Mouse (Mus musculus) urinary bladder, postnatal 10 days (tissue): ENCODE data around the gene Anks3.

Source experiments
- DNase-seq: peaks from one replicate; pipeline ENCODE4 v3.0.0; 2022; ENCODE audit warnings: low spot score

Gene Anks3

DNA sequence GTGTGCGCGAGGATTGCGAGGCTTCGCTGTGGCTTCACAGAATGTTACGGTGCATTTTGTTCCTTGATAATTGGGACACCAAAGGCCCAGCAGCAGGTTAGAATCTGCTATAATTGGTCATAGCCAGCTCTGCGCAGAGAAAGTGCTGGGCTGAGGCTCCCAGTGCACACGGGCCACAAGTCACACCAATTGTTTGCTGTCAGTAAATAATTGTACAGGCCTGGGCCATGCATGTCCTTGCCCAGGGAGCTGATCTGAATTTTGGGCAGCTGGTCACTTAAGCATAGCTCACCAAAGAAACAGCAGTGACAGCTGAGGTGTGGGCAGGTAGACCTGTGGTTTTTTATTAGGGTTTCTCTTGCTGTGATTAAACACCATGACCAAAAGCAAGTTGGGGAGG, 36.0 kb downstream of the Anks3 start:
- DNase-seq = no peak

DNA sequence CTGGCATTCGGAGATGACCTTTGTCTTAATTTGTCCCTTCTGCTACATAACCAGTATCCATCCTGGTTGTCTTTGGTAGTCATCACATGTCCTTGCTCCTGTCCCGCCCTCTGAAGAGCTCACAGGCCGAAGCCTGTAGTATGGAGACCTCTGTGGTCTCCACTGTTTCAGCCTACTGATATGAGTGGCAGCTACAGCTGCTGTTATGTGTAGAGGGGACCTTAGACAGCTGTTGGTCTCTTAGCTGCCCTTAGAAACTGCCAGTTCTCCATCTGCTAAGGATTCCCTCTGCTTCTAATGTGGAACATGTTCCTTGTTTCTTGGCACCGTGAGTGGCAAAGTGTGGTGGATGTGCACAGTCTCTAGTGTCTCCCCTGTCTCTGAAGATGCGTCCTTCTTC, 40.0 kb downstream of the Anks3 start:
- DNase-seq = no peak

DNA sequence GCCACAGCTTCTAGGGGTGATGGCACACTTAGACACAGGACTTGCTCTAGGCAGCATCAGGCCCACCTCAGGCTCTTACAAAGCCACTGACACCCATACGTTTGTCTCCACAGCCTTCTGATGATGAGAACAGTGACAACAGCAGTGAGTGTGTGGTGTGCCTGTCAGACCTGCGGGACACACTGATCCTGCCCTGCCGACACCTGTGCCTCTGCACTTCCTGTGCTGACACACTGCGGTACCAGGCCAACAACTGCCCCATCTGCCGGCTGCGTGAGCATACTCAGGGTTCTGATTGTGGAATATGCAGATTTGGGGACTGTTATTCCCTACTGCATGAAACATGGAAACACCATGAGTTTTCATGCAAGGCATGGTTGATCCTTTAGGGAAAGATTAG, 41.5 kb downstream of the Anks3 start:
- DNase-seq = no peak

DNA sequence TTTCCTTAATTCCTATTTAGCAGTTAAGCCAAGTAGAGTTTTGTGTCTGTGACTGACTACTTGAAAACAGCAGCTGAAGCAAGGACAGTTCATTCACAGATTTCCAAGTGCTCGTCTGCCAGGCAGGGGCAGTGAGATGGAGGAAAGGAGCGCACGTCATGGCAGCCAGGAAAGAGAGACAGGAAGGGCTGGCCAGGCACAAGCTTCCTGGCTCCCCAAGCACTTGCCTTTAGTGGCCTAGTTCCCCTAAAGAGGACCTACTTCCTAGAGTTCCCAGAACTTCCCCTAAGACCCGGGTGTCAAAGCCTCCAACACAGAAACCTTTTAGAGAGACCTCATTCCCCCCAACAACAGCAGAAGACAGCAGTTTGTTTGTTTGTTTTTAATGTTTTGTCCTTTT, 43.4 kb downstream of the Anks3 start:
- no peak for DNase-seq

DNA sequence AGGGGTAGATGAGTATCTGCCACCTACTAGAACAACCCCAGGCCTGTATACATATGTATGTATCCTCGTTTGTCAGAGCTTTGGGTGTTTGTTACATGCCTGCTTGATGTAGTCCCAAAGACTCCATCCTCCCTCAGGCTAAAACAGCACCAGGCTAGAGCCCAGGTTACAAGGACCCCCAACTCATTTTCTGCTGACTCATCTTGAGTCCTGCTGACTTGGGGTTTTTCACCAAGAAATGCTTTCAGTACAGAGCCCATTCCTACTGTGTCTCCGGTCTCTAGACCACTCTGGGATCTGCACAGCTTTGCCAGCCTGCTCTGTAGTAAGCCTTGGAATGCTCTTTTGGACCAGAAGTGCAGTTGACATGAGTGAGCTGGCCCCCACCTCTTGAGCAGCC, 47.4 kb downstream of the Anks3 start:
- no peak for DNase-seq

DNA sequence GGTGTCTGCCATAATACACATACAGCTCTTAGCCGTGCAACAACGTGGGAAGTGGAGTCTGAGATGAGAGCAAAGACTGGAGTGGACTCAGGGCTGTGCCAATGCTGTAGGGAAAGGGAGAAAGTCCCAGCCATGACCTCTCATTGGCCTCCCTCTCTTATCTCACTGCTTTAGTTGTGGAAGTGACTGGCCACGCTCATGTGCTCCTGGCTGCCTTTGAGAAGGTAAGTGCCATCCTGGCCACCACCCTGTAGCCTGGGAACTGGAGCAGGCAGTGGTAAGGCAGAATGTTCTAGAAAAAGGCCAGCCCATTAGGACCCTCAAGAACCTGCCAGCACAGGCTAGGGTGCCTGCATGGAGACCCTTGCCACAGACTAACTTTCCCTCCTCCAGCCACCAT, 48.1 kb downstream of the Anks3 start:
- DNase-seq = no peak

DNA sequence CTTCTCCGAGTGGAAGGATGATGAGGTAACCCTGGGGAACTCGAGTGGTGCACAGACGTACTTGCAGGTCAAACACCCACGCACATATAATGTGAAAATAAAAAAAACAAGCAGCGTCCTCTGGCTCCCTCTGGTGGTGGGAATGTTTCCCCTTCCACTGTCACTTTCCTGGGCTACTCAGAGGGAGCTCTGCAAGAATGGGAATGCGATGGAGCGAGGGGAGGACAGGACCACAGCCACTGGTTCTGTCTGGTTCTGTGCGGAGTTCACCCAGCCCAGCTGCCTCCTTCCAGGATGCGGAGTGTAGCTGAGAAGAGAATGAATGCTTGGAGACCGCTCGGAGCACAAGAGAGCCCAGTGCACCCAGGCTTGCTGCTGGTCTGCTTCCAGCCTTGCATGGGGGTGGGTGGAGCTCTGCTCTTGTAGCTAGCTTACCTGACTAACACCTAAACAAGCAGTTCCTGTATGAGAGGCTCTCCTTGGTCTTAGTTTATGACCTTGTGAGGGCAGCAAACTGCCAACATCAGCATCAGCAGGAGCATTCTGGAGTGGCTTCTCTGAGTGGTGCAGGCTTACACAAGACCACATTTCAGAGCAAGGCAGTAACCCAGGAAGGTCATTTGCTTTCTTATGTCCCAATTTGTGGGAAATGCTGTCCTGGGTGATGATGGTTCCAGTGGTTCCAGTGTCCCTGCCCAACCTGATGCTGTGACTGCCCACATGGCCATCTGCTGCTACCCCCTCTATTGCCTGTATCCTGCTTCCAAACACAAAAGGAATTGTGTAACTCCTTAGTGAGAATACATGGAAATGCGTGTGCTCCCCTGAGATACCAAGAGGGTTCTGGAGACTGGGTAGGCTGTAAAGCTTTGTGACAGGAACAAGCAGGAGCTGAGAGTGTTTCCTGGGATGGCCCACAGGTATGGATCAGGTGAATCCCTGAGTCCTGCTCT, 49.9 kb downstream of the Anks3 start:
- peak; percentile 45 for DNase-seq

DNA sequence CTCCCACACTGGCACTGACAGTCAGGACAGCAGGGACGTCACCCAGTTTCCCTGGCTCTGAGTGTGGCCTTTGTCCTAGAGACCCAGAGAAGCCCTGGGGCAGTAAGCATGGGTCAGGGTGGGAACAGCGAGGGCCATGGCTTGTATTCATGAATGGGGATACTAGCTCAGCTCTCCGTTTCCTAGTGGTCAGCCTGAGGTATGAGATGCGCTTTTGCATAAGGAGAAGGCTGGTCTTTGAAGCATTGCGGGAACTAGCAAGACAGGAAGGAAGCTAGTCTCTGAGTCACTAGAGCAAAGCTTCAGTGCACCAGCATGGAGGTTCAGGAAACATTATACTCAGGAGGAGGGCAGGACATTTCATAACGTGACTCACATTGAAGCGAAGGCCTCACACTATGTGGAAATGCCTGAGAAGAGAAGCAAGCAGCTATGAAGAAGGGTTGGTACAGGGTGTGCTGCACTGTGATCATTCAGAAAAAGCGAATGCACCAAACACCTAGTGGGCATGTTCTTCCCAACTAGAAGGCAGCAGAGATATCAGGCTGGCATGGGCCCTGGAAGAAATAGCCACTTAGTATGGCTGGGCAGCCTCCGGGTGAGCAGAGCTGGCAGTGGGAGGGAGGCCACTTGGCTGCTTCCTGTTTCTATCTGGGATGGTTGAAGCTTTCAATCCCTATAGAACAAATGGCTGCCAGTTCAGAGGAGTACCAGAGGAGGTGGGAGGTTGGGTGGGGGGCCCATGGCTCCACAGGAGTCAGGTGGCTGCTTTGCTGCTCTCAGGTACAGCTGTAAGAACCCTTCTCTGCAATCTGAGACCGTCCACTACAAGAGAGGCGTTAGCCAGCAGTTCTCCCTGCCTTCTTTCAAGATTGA, 50.9 kb downstream of the Anks3 start:
- DNase-seq = no peak

DNA sequence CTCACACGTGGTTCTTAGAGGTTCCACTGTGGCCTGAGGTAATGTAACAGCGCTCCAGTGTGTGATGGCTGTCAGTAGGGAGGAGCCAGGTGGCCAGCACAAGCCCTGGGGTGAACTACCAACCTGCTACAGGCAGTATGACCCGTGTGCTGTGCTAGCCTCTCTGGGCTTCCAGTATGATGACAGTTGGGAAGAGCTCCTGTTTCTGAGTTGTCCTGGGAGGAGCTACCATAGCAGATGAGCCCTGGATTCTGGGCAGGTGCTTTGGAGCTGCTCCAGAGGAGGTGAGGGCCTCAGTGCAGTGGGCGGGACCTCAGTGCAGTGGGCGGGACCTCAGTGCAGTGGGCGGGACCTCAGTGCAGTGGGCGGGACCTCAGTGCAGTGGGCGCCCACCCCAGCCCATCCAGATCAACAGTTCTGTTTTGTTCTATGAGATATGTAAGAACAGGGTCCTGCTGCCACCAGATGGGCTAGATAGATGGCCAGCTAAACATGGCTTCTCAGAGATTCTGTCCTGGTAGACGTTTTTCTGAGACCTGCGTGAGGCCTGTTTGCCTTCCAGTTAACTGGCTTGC, 51.8 kb downstream of the Anks3 start:
- no peak for DNase-seq

DNA sequence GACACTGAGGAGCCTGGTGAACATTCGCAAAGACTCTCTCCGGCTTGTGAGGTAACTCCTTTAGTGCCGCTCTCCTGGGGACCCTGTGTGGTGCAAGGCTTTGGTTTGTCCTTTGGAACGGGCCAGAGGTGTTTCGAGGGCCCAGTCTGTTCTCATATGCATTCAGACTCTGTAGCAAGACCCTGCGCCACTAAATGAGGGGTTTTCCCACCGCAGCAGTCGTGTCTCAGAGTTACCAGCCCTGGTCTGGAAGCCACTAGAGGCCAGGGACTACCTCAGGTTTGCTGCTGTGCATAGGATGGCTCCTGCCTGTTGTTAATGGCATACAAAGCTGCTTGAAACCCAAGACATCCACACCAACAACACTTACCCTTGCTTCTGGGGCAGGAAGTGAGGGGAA, 53.2 kb downstream of the Anks3 start:
- DNase-seq = no peak

DNA sequence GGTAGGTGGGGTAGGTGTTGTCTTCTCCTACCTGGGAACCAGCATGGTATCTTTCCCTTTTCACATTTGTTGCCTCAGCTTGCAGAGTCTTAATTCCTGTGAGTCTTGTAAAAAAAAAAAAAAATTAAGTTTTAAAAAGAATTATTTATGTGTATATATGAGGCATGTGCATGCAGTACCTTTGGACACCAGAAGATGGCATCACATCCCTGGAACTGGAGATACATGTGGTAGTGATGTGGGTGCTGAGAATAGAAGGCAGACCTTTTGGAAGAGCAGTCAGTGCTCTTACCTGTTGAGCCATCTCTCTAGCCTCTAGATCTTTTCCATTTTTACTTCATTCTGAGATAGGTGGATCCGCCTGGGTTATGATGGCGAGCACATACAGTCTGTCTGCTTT, 54.3 kb downstream of the Anks3 start:
- no peak for DNase-seq

DNA sequence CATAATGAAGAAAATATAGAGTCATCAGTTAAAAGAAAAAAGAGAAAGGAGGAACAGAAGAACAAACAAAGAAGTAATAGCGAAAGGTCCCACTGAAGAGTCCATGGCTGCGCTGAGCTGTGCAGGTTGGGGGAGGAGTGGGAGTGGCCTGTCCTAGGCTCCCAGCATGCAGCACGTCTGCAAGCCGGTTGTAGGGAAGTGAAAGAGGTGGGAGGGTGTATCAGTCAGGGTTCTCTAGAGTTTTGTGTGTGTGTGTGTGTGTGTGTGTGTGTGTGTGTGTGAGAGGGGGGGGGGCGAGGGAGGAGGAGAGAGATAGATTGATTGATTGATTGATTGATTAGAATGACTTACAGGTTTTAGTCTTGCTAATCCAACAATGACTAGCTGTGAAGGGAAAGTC, 56.0 kb downstream of the Anks3 start:
- DNase-seq = no peak

DNA sequence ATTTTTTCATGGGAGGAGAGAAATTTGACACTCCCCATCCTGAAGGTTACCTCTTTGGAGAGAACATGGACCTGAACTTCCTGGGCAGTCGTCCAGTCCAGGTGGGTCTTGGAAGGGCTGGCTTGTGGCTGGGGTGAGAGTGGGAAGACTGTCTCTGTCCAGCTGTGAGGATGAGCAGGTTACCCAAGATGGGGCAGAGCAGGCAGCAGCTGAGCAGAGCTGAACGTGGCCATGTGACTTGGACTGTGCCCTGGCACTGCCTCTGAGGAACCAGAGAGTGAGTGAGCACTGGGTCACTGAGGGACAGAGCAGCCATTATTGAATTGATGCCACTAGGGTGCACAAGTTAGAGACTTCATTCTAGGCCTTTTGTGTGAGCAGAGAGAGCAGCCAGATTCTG, 56.6 kb downstream of the Anks3 start:
- no peak for DNase-seq

DNA sequence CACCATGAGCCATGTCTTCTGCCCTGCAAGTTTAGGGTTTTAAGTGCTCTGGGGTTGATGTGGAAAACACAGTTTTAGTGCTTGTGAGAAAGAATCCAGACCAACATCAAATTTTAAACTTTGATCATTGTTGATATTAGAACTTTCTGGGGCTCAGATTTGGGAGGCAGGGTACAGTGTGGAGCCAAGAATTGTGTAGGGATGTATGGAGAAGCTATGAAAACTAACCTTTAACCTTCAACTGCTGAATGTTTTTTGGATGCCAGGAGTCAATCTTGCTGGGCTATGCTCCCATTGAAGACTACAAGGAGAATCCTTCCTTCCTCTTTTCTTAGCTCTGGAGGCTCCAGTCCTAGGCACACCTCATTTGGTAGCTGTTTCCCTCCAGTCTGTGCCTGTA, 57.4 kb downstream of the Anks3 start:
- DNase-seq = no peak

DNA sequence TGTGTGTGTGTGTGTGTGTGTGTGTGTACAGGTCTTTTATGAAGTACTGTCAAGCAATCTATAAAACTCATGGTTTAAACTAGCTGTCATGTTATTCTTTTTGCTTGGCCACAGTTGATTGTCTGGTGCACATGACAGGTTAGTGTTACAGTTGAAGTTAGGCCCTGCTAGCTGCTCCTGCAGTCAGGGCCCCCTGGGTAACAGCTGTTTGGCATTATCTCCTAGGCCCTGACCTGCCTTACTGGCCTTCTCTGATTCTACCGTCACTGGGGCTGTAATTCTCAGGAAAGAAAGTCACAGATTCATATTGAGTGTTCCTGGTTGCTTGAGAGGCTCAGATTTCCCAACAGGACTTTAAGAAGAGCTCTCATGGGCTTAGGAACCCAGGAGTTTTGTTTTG, 58.4 kb downstream of the Anks3 start:
- no peak for DNase-seq

DNA sequence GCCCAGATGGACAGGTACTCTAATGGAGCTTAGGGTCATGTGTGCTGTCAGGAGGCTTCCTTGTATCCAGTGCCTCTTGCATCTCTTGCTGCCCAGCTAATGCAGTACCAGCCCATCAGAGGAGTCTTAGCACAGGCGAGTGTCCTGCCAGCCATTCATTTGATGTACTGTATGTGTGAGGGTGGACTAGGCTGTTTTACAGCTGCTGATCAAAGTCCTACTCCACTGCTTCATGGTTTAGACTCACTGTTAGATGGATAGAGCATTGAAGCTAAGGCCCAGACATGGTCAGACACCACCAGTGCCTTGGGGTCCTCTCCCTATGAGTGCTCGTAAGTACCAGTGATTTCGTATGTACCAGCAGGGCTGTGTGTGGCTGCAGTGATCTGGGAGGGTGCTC, 59.1 kb downstream of the Anks3 start:
- no peak for DNase-seq

DNA sequence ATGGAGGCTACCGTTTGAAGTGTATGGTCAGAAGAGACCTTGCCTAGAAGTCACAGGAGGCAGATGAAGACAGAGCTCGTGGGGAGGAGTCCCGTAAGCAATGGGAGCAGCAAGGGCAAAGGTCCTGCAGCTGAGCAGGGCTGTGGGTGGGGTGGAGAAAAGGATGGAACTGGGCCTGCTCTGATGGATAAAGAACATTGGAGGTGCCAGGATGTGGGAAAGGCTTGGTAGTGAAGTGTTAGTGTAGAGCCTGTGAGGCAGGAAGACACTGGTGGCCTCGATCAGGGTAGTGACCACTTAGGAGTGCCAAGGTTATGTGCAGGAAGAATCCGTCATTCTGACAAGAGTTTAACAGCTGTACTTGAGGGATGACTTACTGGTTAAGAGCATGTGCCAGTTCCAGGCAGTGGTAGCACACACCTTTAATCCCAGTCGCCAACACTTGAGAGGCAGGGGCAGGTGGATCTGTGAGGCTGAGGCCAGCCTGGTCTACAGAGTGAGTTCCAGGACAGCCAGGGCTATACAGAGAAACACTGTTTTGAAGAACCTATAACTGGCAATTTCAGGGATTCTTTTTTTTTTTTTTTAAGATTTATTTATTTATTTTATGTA, 60.4 kb downstream of the Anks3 start:
- no peak for DNase-seq

DNA sequence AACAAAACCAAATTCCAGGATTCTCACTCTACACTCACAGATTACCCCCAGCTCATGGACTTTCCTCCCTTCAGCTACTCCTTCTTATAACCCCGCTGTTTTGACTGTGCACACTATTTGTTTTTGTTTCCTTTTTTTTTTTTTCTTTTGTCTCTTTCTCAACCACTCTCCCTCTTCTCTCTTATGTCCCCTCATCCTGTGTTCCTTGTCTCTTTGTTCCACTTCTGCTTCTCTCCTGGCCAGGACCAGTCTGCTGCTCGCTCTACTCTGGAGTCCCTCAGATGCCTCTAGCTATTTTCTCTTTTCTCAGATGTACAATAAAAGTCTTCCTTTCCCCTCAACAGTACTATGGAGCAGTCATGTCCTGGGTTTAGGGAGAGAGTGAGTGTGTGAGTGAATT, 61.6 kb downstream of the Anks3 start:
- no peak for DNase-seq

DNA sequence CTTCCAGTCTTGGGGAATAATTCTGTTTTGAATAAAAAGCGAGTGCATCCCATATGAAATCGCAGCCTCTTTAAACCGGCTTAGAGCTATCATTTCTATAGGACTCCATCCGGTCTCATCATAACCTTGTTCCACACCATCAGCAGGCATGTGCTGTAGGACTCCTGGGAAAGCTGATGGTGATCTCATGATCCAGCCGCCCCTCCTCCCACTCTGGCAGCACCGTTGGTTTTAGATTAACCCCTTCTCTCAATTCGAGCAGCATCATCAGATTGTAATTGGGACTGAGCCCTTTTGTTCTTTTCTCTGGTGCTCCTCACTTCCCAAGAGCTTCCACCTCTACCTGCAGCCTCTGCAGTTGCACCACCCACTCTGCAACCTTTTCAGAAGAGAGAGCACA, 62.8 kb downstream of the Anks3 start:
- DNase-seq = no peak

DNA sequence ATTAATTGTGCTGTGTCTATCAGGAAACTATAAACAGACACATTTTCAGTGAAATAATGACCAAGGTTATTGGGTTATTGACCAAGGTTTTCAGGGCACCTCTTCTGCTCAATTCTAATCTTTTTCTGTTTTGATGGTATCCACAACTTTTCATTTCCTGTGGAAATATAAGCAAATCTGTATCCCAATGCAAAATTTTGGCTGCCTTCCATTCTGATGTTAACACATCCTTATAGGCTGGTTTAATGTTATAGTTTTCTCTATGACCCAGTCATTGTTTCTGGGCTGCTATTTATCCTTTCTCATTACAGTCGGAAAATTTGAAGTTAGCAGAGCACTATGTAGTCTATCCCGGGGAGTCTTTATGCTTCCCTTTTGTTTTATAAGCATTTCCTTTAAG, 64.3 kb downstream of the Anks3 start:
- no peak for DNase-seq

DNA sequence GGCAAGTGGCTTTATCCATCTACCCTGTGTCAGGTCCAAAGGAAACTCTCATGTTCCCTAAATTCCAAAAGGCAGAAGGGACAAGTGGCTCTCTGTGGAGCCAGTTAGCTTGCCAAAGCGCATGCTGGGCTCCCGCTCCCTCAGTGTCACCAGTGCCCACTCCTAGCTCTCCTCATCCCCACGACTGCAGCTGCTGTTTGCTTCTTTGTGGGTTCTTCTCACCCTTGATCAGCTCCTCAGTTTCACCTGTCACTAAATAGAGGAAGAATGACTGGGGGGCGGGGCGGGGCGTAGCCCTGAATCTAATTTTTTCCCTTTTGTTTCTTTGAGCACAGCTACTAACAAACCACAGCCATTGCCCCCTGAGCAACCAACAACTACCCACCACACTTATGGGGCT, 65.1 kb downstream of the Anks3 start:
- DNase-seq = no peak

DNA sequence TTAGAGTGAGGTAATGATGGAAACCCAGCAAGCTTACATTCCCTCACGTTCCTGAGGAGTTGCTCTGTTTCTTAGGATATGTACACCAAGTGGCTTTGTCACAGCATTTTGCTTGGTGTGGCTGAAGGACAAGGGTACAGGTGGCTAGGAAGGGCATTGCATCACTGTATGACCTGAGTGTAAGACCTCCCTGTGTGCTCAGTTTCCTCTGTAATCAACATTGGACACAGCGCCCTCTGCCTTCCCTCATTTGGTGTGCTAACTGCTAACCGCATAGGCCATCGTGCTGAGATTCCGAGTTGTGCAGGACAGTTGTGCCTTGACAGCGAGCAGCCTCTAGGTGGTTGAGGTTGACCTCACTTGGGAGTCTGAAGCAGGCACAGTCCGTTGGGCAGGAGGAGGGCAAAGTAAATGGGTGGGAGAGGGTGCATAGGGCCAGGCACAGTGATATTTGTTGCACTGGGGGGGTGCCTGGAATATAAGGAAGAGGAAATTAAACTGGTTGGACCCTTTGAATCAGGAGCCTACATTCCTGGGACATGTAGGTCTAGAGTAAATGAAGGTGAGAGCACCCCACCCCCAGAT, 66.8 kb downstream of the Anks3 start:
- no peak for DNase-seq
